Mouse (Mus musculus): ENCODE data around the gene Olfr420. TPM values are rescaled to one million over a fixed set of nuclear protein-coding genes. Genes with fewer than 3 reads are reported as not detected.

Olfr420 gene
- polyA plus RNA-seq (2012; ENCODE audit: low replicate concordance), result not detected in 2 replicates

GRCm38 (mm10) chr1:174155333-174155732 is at the start of gene Olfr420:
Gene Olfr420, plus strand, starts transcription at chr1:174155633.

GRCm38 (mm10) chr1:174121062-174121461 is 34.4 kb upstream of the Olfr420 start, which contains the start of gene Olfr231:
Gene Olfr231, minus strand, starts transcription at chr1:174121162.

GRCm38 (mm10) chr1:174131217-174131616 is 24.2 kb upstream of the Olfr420 start, which contains the start of gene Olfr424:
Gene Olfr424, plus strand, starts transcription at chr1:174131517.

GRCm38 (mm10) chr1:174172605-174173004 is 17.2 kb downstream of the Olfr420 start, which contains the start of gene Spta1:
Gene Spta1, plus strand, starts transcription at chr1:174172776.

Other genes starting within 250 kb of the Olfr420 start
- gene Ifi211, start 242.6 kb upstream of the Olfr420 start, polyA plus RNA-seq (2012; ENCODE audit: low replicate concordance), result 0.09 and 0.46 TPM in 2 replicates
- gene Mndal, start 213.1 kb upstream of the Olfr420 start, polyA plus RNA-seq (2012; ENCODE audit: low replicate concordance), result 3.8 and 4.7 TPM in 2 replicates
- 1.6 and 2.6 TPM in 2 replicates for gene Ifi203, start 213.0 kb upstream of the Olfr420 start, polyA plus RNA-seq (2012; ENCODE audit: low replicate concordance)
- gene Ifi202b, start 172.9 kb upstream of the Olfr420 start, polyA plus RNA-seq (2012; ENCODE audit: low replicate concordance), result 0.20 TPM in 1 of 2 replicates, not detected in the other
- gene Ifi205, start 123.8 kb upstream of the Olfr420 start, polyA plus RNA-seq (2012; ENCODE audit: low replicate concordance), result 0.18 TPM in 1 of 2 replicates, not detected in the other
- not detected in 2 replicates for gene Olfr433, start 114.9 kb upstream of the Olfr420 start, polyA plus RNA-seq (2012; ENCODE audit: low replicate concordance)
- 0.03 TPM in 1 of 2 replicates, not detected in the other for gene Olfr432, start 106.4 kb upstream of the Olfr420 start, polyA plus RNA-seq (2012; ENCODE audit: low replicate concordance)
- gene Olfr430, start 89.0 kb upstream of the Olfr420 start, polyA plus RNA-seq (2012; ENCODE audit: low replicate concordance), result not detected in 2 replicates
- gene Olfr429, start 71.3 kb upstream of the Olfr420 start, polyA plus RNA-seq (2012; ENCODE audit: low replicate concordance), result not detected in 2 replicates
- gene Olfr427, start 58.7 kb upstream of the Olfr420 start, polyA plus RNA-seq (2012; ENCODE audit: low replicate concordance), result not detected in 2 replicates
- not detected in 2 replicates for gene Olfr231, start 34.5 kb upstream of the Olfr420 start, polyA plus RNA-seq (2012; ENCODE audit: low replicate concordance)
- gene Olfr424, start 24.1 kb upstream of the Olfr420 start, polyA plus RNA-seq (2012; ENCODE audit: low replicate concordance), result not detected in 2 replicates
- 2.4 and 6.0 TPM in 2 replicates for gene Spta1, start 17.1 kb downstream of the Olfr420 start, polyA plus RNA-seq (2012; ENCODE audit: low replicate concordance)
- not detected in 2 replicates for gene Olfr419, start 96.4 kb downstream of the Olfr420 start, polyA plus RNA-seq (2012; ENCODE audit: low replicate concordance)
- not detected in 2 replicates for gene Mptx1, start 174.9 kb downstream of the Olfr420 start, polyA plus RNA-seq (2012; ENCODE audit: low replicate concordance)
- not detected in 2 replicates for gene Olfr417, start 209.5 kb downstream of the Olfr420 start, polyA plus RNA-seq (2012; ENCODE audit: low replicate concordance)
- not detected in 2 replicates for gene Olfr248, start 235.4 kb downstream of the Olfr420 start, polyA plus RNA-seq (2012; ENCODE audit: low replicate concordance)

All from leukemia stem cell, adult 10-12 weeks (primary cell).